Mouse (Mus musculus) brown adipose tissue, adult 24 weeks (tissue): ENCODE measurements around the gene Nufip1. TPM values are rescaled to one million over a fixed set of nuclear protein-coding genes. Genes with fewer than 3 reads are reported as not detected.
"Not testable (repeated sequence)": the region's sequence is repeated elsewhere in the genome, so short reads cannot be mapped to it uniquely, and the experiment has no call there.

Source experiments
- H3K27ac ChIP-seq: fragments of 200-500 bp; replicated peaks from 2 replicates; pipeline ENCODE4 v1.5.1; 2012; ENCODE audit warnings: low read depth, mild to moderate bottlenecking, low read length
- H3K4me1 ChIP-seq: fragments of 200-500 bp; 2 replicates; pipeline ENCODE4 v1.6.1; 2012; ENCODE audit warnings: low read length, mixed read lengths; ENCODE audit not compliant: control insufficient read depth, insufficient read depth, insufficient read length
- H3K4me3 ChIP-seq: fragments of 200-500 bp; 2 replicates; pipeline ENCODE4 v1.5.1; 2012; ENCODE audit warnings: low read depth, mild to moderate bottlenecking, low read length, moderate library complexity; ENCODE audit not compliant: insufficient read depth
- polyA plus RNA-seq: library from polyadenylated mRNA; stranded (reverse); fragments of >200 nt; gene quantifications from 2 replicates; pipeline ENCODE4 v1.2.4, GENCODE M21; 2012; ENCODE audit not compliant: missing spikeins, insufficient read depth, insufficient read length

Gene Nufip1
- polyA plus RNA-seq, 1 experiment: 2.5 TPM

DNA sequence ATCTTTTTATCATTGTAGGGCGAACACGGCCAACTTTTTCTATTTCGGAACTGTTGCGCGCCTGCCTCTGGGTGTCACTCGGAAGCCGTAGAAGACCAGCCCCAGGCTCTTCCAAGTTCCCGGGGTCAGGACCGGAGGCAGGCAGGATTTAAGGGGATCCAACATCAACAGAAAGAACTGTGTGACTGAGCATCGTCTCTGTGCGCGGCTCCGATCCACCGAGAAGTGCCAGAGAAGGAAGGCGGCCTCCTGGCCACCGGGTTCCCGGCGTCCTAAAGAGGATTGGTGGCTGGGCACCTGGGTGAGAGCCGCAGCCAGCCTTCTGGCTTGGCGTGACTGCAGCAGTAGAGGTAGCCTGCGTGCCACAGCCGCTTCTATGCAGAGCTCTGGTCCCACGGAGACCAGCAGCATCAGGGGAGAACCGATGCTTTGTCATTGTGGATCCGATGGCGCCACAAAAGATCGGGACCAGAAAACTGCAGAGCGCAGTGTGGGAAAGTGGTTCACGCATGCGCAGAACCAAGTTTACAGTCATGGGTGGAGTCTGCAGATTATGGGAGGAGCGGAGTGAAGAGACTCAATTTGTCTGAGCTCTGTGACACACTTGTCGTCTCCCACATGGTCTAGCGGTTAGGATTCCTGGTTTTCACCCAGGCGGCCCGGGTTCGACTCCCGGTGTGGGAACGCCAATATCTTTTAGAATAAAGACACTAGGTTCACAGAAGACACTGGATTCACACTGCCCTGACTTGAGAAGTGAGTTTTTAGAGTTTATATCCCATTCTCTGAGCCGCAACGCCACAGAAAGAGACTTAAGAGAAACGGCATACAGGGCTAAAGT, 41.7 kb downstream of the Nufip1 start:
- peak overlapping the region; percentile 73 for H3K4me3 ChIP-seq

GRCm38 (mm10) chr14:76153003-76153675, 42.4 kb downstream of the Nufip1 start:
- peak overlapping the region; percentile 20 for H3K27ac ChIP-seq

More for the DNA sequence above, 41.7 kb downstream of the Nufip1 start:
- Histone ChIP-seq H3K27ac (peak overlapping the region; percentile 79), H3K4me1 (peaks cover 4% of the 10 kb centered on the region; the same call in 1 of the 2 replicates)

GRCm38 (mm10) chr14:76153828-76154227, 43.1 kb downstream of the Nufip1 start:
- no peak overlapping the region for H3K27ac ChIP-seq
- H3K4me1 ChIP-seq: peaks cover 4% of the 10 kb centered on the region; the same call in 1 of the 2 replicates
- H3K4me3 ChIP-seq: no peak overlapping the region

More at GRCm38 (mm10) chr14:76153003-76153675, 42.4 kb downstream of the Nufip1 start:
- Histone ChIP-seq H3K4me1 (peaks cover 4% of the 10 kb centered on the region; the same call in 1 of the 2 replicates), H3K4me3 (peak overlapping the region; percentile 33)

DNA sequence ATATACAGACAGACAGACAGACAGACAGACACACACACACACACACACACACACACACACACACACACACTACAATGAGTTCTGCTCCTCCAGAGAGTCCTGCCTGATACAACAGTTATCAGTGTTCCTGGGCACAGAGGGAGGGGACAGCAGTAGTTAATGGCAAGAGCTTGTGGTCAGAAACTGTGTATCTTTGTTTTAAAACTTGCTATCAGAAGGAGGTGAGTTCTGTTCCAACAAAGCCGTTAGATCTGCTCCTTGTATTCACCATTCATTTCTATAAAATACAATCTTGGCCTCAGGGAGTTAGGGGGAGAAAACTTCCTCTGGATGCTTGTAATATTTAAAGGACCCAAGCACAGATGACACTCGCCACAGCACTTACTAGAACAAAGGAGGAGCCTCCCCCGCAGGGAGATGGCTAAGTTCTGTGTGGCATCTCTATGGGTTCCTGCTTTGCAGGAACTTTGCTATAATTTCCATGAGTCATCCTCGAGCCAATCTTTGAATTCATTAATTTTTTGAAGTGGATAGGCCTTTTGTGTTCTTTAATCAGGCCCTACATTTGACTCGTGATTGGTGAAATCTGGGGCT, 47.6 kb downstream of the Nufip1 start:
- Histone ChIP-seq H3K4me3 (no peak overlapping the region), H3K4me1 (no peaks in the 10 kb centered on the region), H3K27ac (no peak overlapping the region)

DNA sequence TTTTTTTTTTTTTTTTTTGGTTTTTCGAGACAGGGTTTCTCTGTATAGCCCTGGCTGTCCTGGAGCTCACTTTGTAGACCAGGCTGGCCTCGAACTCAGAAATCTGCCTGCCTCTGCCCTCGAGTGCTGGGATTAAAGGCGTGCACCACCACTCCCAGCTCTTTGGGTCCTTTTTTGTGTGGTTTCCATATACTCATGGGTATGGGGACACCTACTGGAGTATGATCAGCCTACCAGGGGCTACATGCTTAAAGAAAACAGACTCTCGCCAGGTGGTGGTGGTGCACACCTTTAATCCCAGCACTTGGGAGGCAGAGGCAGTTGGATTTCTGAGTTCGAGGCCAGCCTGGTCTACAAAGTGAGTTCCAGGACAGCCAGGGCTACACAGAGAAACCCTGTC, 49.9 kb downstream of the Nufip1 start:
- not testable (repeated sequence) for H3K4me1 ChIP-seq, H3K27ac ChIP-seq, H3K4me3 ChIP-seq

DNA sequence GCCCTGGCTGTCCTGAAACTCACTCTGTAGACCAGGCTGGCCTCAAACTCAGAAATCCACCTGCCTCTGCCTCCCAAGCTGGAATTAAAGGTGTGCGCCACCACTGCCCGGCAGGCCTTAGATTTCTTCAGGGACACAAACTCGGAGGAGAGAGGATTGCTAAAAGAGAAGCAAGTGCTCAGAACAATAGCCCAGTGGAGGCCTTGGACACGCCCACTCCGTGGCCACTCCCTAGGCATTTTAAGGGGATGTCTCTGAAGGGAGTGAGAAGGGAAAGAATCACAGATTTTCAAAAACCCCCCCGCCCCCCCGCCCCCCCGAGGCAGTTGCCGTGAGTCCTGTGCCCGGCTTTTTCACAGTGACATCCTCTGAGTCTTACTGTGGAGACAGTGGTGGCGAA, 53.5 kb downstream of the Nufip1 start:
- Histone ChIP-seq H3K4me3 (no peak overlapping the region), H3K27ac (no peak overlapping the region), H3K4me1 (no peaks in the 10 kb centered on the region)

- Histone ChIP-seq H3K4me3 (no peak overlapping the region), H3K4me1 (no peaks in the 10 kb centered on the region), H3K27ac (no peak overlapping the region)
Observed at GRCm38 (mm10) chr14:76164904-76165755, 54.4 kb downstream of the Nufip1 start.

DNA sequence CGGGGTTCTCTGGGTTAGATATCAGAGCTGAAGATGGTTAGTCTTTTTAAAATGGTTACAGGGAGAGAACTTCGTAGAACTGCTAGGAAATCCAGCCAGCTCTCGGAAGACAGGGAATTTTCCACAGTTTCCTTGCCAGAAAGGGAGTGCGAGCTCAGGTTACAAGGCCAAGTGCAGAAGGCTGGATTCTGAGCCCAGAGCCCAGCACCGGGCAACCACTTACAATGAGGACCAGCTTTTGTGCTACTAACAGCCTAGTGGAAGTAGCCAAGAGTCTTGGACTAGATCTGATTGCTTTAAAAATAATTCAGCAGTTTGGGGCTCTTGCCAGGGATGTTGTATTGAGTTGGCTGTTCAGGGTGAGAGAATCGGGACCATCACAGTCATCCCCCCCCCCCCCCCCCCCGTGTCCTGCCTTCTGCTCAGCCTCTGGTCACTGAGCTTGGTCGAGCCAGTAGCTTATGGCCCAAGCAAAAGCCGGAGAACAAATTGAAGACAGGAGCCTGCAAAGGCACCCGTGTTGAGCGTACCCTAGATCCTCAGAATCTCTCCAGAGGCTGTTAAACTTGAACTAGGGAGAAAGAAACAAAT, 59.3 kb downstream of the Nufip1 start:
- Histone ChIP-seq H3K4me3 (no peak overlapping the region), H3K27ac (no peak overlapping the region), H3K4me1 (no peaks in the 10 kb centered on the region)

- no peak overlapping the region for H3K27ac ChIP-seq
- H3K4me1 ChIP-seq: no peaks in the 10 kb centered on the region
- no peak overlapping the region for H3K4me3 ChIP-seq
Observed at GRCm38 (mm10) chr14:76171285-76171684, 60.6 kb downstream of the Nufip1 start.

- no peak overlapping the region for H3K4me3 ChIP-seq
- no peak overlapping the region for H3K27ac ChIP-seq
- no peaks in the 10 kb centered on the region for H3K4me1 ChIP-seq
Observed at GRCm38 (mm10) chr14:76174328-76174727, 63.6 kb downstream of the Nufip1 start.

- Histone ChIP-seq H3K27ac (no peak overlapping the region), H3K4me3 (no peak overlapping the region), H3K4me1 (no peaks in the 10 kb centered on the region)
Observed at GRCm38 (mm10) chr14:76175808-76176207, 65.1 kb downstream of the Nufip1 start.

GRCm38 (mm10) chr14:76177230-76177629, 66.5 kb downstream of the Nufip1 start:
- no peak overlapping the region for H3K27ac ChIP-seq
- H3K4me3 ChIP-seq: no peak overlapping the region
- H3K4me1 ChIP-seq: no peaks in the 10 kb centered on the region

DNA sequence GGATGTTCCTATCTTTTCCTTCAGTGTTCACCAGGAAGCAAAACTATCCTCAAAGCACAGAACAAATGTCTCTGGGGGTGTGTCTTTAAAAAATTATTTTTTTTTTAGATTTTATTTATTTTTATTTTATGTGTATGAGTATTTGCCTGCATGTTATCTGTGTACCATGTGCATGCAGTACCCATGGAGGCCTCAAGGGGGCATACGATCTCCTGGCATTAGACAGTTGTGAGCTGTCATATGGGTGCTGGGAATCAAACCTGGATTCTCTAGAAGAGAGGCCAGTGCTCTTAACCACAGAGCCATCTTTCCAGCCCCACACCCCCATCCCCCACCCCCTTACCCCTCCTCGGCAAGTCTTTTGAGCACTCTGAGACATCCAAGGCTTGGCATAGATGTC, 67.8 kb downstream of the Nufip1 start:
- H3K4me1 ChIP-seq: no peaks in the 10 kb centered on the region
- H3K27ac ChIP-seq: no peak overlapping the region

GRCm38 (mm10) chr14:76179343-76179742, 68.7 kb downstream of the Nufip1 start:
- H3K27ac ChIP-seq: peak overlapping the region; percentile 76
- H3K4me3 ChIP-seq: no peak overlapping the region
- H3K4me1 ChIP-seq: no peaks in the 10 kb centered on the region

More for the DNA sequence above, 67.8 kb downstream of the Nufip1 start:
- no peak overlapping the region for H3K4me3 ChIP-seq
